8 mouse cellular contexts compared by ENCODE assay signal in genomic region chr7:127841340-127842000, GRCm38 (mm10). TPM values are rescaled to one million over a fixed set of nuclear protein-coding genes. Genes with fewer than 3 reads are reported as not detected.
DNase-seq lines count a peak whose midpoint lies in the region; ATAC-seq lines count a peak whose summit lies in the region.

No protein-coding gene starts in this region.

- H3K27ac ChIP-seq in hindbrain, embryonic 13.5 days, result peak overlapping the region; percentile 93

- peaks cover 2% of the 10 kb centered on the region; the same call in 1 of the 2 replicates for H3K36me3 ChIP-seq in hindbrain, embryonic 13.5 days

- peak; percentile 96 for DNase-seq in NIH3T3 (ENCODE audit: low read depth)
- peak; percentile 98 for DNase-seq in cerebellum, postnatal 10 days
- peak; percentile 95 to 96 for DNase-seq in frontal cortex, postnatal 14 days (ENCODE audit: low spot score in 2 of 2)
- peak; percentile 82 to 88 for DNase-seq in layer of hippocampus, postnatal 25 days (ENCODE audit: extremely low spot score in 1 of 2, low spot score in 1 of 2)
- DNase-seq in lung, postnatal 25 days (ENCODE audit: low spot score), result peak; percentile 94
- DNase-seq in retina, embryonic 14.5 days (ENCODE audit: low spot score), result peak; percentile 87
- peak; percentile 93 for DNase-seq in thymus, postnatal 4 days

- H3K4me1 ChIP-seq in hindbrain, embryonic 13.5 days (replicated peaks), result peaks cover 15% of the 10 kb centered on the region

- H3K27me3 ChIP-seq in hindbrain, embryonic 13.5 days, result 0 out of 2 replicates have a peak, but pooled peaks cover 3% of the 10 kb centered on the region

- H3K9ac ChIP-seq in hindbrain, embryonic 13.5 days, result peak overlapping the region; percentile 76

- WGBS in hindbrain, embryonic 13.5 days, result under 1% methylated on average over 44 of the region's 46 CpGs

- H3K4me2 ChIP-seq in hindbrain, embryonic 13.5 days, result peak overlapping the region; percentile 99

- H3K4me3 ChIP-seq in hindbrain, embryonic 13.5 days, result peak overlapping the region; percentile 68

- H3K9me3 ChIP-seq in hindbrain, embryonic 13.5 days, result no peaks in the 10 kb centered on the region

- peak; percentile 94 for ATAC-seq in hindbrain, embryonic 13.5 days (ENCODE audit: low FRiP score)

RNA-seq across cellular contexts. Expression of gene Stx1b, which starts 17.1 kb away (rescaled TPM):
- 38.7 and 40.9 TPM in 2 replicates for polyA plus RNA-seq in hindbrain, embryonic 13.5 days (2015; fragmentation: Nextera tagmentation; extraction: Ambion mirVana)
- total RNA-seq in layer of hippocampus, postnatal 25 days (2021), result 100 to 1,000 TPM; 329 to 362 TPM

RNA-seq across cellular contexts. Expression of gene Stx4a, which starts 17.4 kb away (rescaled TPM):
- polyA plus RNA-seq in hindbrain, embryonic 13.5 days (2015; fragmentation: Nextera tagmentation; extraction: Ambion mirVana), result 22.2 and 24.3 TPM in 2 replicates
- 10 to 100 TPM; 59.9 to 62.5 TPM for total RNA-seq in layer of hippocampus, postnatal 25 days (2021)

RNA-seq across cellular contexts. Expression of gene Zfp646, which starts 34.6 kb away (rescaled TPM):
- polyA plus RNA-seq in hindbrain, embryonic 13.5 days (2015; fragmentation: Nextera tagmentation; extraction: Ambion mirVana), result 11.0 TPM in 2 replicates
- 10 to 100 TPM; 30.8 to 31.3 TPM for total RNA-seq in layer of hippocampus, postnatal 25 days (2021)

RNA-seq across cellular contexts. Expression of gene Zfp668, which starts 35.2 kb away (rescaled TPM):
- 37.9 and 39.3 TPM in 2 replicates for polyA plus RNA-seq in hindbrain, embryonic 13.5 days (2015; fragmentation: Nextera tagmentation; extraction: Ambion mirVana)
- 10 to 100 TPM; 20.4 to 25.8 TPM for total RNA-seq in layer of hippocampus, postnatal 25 days (2021)

RNA-seq across cellular contexts. Expression of gene Hsd3b7, which starts 41.1 kb away (rescaled TPM):
- polyA plus RNA-seq in hindbrain, embryonic 13.5 days (2015; fragmentation: Nextera tagmentation; extraction: Ambion mirVana), result 9.6 TPM in 2 replicates
- total RNA-seq in layer of hippocampus, postnatal 25 days (2021), result 1 to 10 TPM; 4.5 to 5.3 TPM

Comparison
In these comparisons a context has a peak if more than half of its experiments do, and no peak if none do; other contexts are left out.
1. Peak in every context shown above with its lines: DNase-seq, ATAC-seq, H3K4me3 ChIP-seq and H3K27ac ChIP-seq.